Mouse (Mus musculus): Measurements from ENCODE around the gene Olfr612. TPM values are rescaled to one million over a fixed set of nuclear protein-coding genes. Genes with fewer than 3 reads are reported as not detected.

Olfr612 gene
- not detected for total RNA-seq (2023)

GRCm38 (mm10) chr7:103542617-103543016, at the start of gene Olfr612:
Gene Olfr612 (minus strand): TSS chr7:103542717.

GRCm38 (mm10) chr7:103589803-103590202, 47.3 kb upstream of the Olfr612 start, which contains the start of gene Olfr618:
Gene Olfr618 (plus strand): TSS chr7:103590103.

GRCm38 (mm10) chr7:103572761-103573160, 30.2 kb upstream of the Olfr612 start, which contains the start of gene Olfr617:
Gene Olfr617 (plus strand): TSS chr7:103573061.

GRCm38 (mm10) chr7:103569043-103569442, 26.5 kb upstream of the Olfr612 start, which contains the start of gene Olfr616:
Gene Olfr616 (minus strand): TSS chr7:103569143.

GRCm38 (mm10) chr7:103555779-103556178, 13.3 kb upstream of the Olfr612 start, which contains the start of gene Olfr615:
Gene Olfr615 (plus strand): TSS chr7:103556079.

GRCm38 (mm10) chr7:103547774-103548173, 5.3 kb upstream of the Olfr612 start, which contains the start of gene Olfr613:
Gene Olfr613 (plus strand): TSS chr7:103548074.

GRCm38 (mm10) chr7:103520746-103521145, 21.8 kb downstream of the Olfr612 start, which contains the start of gene Olfr611:
Gene Olfr611 (minus strand): TSS chr7:103520846.

GRCm38 (mm10) chr7:103512022-103512421, 30.5 kb downstream of the Olfr612 start, which contains the start of gene Olfr610:
Gene Olfr610 (minus strand): TSS chr7:103512122.

GRCm38 (mm10) chr7:103497962-103498361, 44.6 kb downstream of the Olfr612 start, which contains the start of gene Olfr609:
Gene Olfr609 (minus strand): TSS chr7:103498062.

Other genes starting within 250 kb of the Olfr612 start
- gene Olfr596, start 237.1 kb downstream of the Olfr612 start, total RNA-seq (2023) = not detected
- gene Olfr597, start 226.4 kb downstream of the Olfr612 start, total RNA-seq (2023) = not detected
- gene Olfr598, start 219.1 kb downstream of the Olfr612 start, total RNA-seq (2023) = not detected
- not detected for gene Olfr599, start 206.8 kb downstream of the Olfr612 start, total RNA-seq (2023)
- gene Olfr600, start 193.0 kb downstream of the Olfr612 start, total RNA-seq (2023) = not detected
- not detected for gene Olfr601, start 180.1 kb downstream of the Olfr612 start, total RNA-seq (2023)
- not detected for gene Olfr603, start 156.5 kb downstream of the Olfr612 start, total RNA-seq (2023)
- gene Usp17lc, start 127.6 kb downstream of the Olfr612 start, total RNA-seq (2023) = not detected
- not detected for gene Olfr605, start 97.3 kb downstream of the Olfr612 start, total RNA-seq (2023)
- not detected for gene Olfr606, start 93.7 kb downstream of the Olfr612 start, total RNA-seq (2023)
- not detected for gene Olfr607, start 78.6 kb downstream of the Olfr612 start, total RNA-seq (2023)
- gene Olfr608, start 72.8 kb downstream of the Olfr612 start, total RNA-seq (2023) = not detected
- gene Olfr609, start 44.7 kb downstream of the Olfr612 start, total RNA-seq (2023) = not detected
- not detected for gene Olfr610, start 30.6 kb downstream of the Olfr612 start, total RNA-seq (2023)
- not detected for gene Olfr611, start 21.9 kb downstream of the Olfr612 start, total RNA-seq (2023)
- not detected for gene Olfr613, start 5.4 kb upstream of the Olfr612 start, total RNA-seq (2023)
- not detected for gene Olfr615, start 13.4 kb upstream of the Olfr612 start, total RNA-seq (2023)
- gene Olfr616, start 26.4 kb upstream of the Olfr612 start, total RNA-seq (2023) = not detected
- not detected for gene Olfr617, start 30.3 kb upstream of the Olfr612 start, total RNA-seq (2023)
- gene Olfr618, start 47.4 kb upstream of the Olfr612 start, total RNA-seq (2023) = not detected
- not detected for gene Olfr619, start 57.9 kb upstream of the Olfr612 start, total RNA-seq (2023)
- gene Olfr620, start 69.8 kb upstream of the Olfr612 start, total RNA-seq (2023) = not detected
- not detected for gene Olfr622, start 100.0 kb upstream of the Olfr612 start, total RNA-seq (2023)
- gene Olfr623, start 121.0 kb upstream of the Olfr612 start, total RNA-seq (2023) = not detected
- gene Olfr624, start 128.5 kb upstream of the Olfr612 start, total RNA-seq (2023) = not detected
- not detected for gene Olfr625-ps1, start 140.0 kb upstream of the Olfr612 start, total RNA-seq (2023)
- gene Olfr243, start 172.0 kb upstream of the Olfr612 start, total RNA-seq (2023) = not detected
- not detected for gene Olfr628, start 187.7 kb upstream of the Olfr612 start, total RNA-seq (2023)
- not detected for gene Olfr629, start 202.2 kb upstream of the Olfr612 start, total RNA-seq (2023)
- gene Olfr630, start 214.6 kb upstream of the Olfr612 start, total RNA-seq (2023) = not detected
- not detected for gene Olfr69, start 228.9 kb upstream of the Olfr612 start, total RNA-seq (2023)
- gene Olfr68, start 237.0 kb upstream of the Olfr612 start, total RNA-seq (2023) = not detected
- gene Olfr67, start 249.1 kb upstream of the Olfr612 start, total RNA-seq (2023) = not detected

Data from CD4-positive naive resting alpha-beta T cell, adult 57 days (primary cell).